Mouse (Mus musculus) spleen, postnatal 10 days (tissue): ENCODE data around the gene Aebp2.
"Not testable (repeated sequence)": the region's sequence is repeated elsewhere in the genome, so short reads cannot be mapped to it uniquely, and the experiment has no call there.

Experiments
- DNase-seq, 2 experiments: peaks; one replicate each; pipeline ENCODE4 v3.0.0; 2021 to 2022; ENCODE audit warnings: low spot score in 2 of 2

Gene Aebp2

GRCm38 (mm10) chr6:140651923-140652322, 29.5 kb downstream of the Aebp2 start:
- no peak for DNase-seq

- no peak for DNase-seq
These were observed 33.0 kb downstream of the Aebp2 start for GRCm38 (mm10) chr6:140655451-140655850.

GRCm38 (mm10) chr6:140656991-140657390, 34.5 kb downstream of the Aebp2 start:
- no peak for DNase-seq

- no peak for DNase-seq
These were observed 35.6 kb downstream of the Aebp2 start for GRCm38 (mm10) chr6:140657920-140658522.

- DNase-seq: no peak
These were observed 38.6 kb downstream of the Aebp2 start for GRCm38 (mm10) chr6:140661111-140661510.

- no peak for DNase-seq
These were observed 39.3 kb downstream of the Aebp2 start for GRCm38 (mm10) chr6:140661777-140662176.

- DNase-seq: no peak
These were observed 39.8 kb downstream of the Aebp2 start for GRCm38 (mm10) chr6:140662290-140662689.

GRCm38 (mm10) chr6:140662697-140663096, 40.2 kb downstream of the Aebp2 start:
- DNase-seq: not testable (repeated sequence)

- no peak for DNase-seq
These were observed 42.1 kb downstream of the Aebp2 start for GRCm38 (mm10) chr6:140664611-140665010.

GRCm38 (mm10) chr6:140666486-140667240, 44.2 kb downstream of the Aebp2 start:
- DNase-seq: no peak

- no peak for DNase-seq
These were observed 44.9 kb downstream of the Aebp2 start for GRCm38 (mm10) chr6:140667289-140667906.

- DNase-seq: no peak
These were observed 52.0 kb downstream of the Aebp2 start for GRCm38 (mm10) chr6:140674414-140674813.

GRCm38 (mm10) chr6:140676094-140676493, 53.6 kb downstream of the Aebp2 start:
- DNase-seq: no peak

- DNase-seq: no peak
These were observed 54.6 kb downstream of the Aebp2 start for GRCm38 (mm10) chr6:140677041-140677440.

- DNase-seq: no peak
These were observed 55.5 kb downstream of the Aebp2 start for GRCm38 (mm10) chr6:140677960-140678359.

- peak in 1 of 2 experiments; percentile 37 for DNase-seq
These were observed 56.3 kb downstream of the Aebp2 start for GRCm38 (mm10) chr6:140678658-140679271.

- no peak for DNase-seq
These were observed 58.2 kb downstream of the Aebp2 start for GRCm38 (mm10) chr6:140680713-140681112.

- no peak for DNase-seq
These were observed 60.4 kb downstream of the Aebp2 start for GRCm38 (mm10) chr6:140682829-140683228.

GRCm38 (mm10) chr6:140684403-140684802, 61.9 kb downstream of the Aebp2 start:
- DNase-seq: no peak

GRCm38 (mm10) chr6:140689617-140690404, 67.3 kb downstream of the Aebp2 start:
- no peak for DNase-seq

- DNase-seq: no peak
These were observed 69.7 kb downstream of the Aebp2 start for GRCm38 (mm10) chr6:140692160-140692559.
